Mouse (Mus musculus): ENCODE results near the gene B3gat2.

Gene B3gat2

DNA sequence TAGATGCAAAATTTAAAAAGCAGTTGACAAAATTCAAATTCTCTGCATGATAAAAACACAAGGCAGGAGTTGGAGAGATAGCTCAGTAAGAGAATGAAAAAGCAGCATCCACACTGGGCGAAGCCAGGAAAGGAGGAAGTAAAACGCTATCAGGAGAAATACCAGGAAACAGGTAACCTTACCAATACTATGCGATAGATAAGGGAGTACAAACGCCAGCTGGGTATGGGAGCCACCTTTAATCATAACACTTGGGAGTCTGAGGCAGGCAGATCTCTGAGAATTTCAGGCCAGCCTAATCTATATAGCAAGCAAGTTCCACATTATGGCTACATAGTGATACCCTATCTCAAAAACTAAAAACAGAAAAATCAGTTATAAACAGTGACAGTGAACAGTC is 75.1 kb downstream of the B3gat2 start:
- no peak for DNase-seq

DNA sequence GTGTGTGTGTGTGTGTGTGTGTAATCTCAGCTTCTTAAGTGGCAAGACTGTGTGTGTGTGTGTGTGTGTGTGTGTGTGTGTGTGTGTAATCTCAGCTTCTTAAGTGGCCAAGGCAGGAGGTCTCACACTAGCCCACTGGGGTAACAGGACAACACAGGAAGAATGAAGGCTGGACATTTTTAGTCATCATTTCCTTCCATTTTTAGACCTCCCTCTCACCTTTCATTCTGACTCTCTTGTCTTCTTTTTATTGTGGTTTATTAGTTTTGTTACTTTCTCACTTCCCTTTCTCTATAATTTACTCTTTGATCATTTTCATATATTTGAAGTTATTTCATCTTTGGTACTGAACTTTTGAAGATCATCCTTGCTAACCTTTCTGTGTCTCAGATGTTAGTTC is 79.4 kb downstream of the B3gat2 start:
- DNase-seq: no peak

DNA sequence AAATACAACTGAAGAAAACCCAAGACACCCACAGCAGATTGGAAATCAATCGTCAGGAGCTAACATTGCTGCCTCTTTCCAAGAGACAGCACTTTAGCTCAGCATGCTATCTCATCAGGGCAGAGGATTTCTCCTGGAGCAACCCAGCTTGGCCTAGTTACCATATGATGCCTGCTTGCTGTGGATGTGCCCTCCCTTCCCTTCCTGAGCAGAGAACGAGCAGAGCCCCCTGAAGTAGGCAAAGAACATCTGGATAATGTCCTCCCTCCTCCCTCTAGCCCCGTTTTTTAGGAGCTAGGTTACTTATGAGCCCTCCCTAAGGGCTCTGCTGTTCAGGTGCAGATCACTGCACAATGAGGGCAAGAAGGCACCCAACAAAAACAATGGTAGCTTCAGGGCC is 81.1 kb downstream of the B3gat2 start:
- DNase-seq: no peak

DNA sequence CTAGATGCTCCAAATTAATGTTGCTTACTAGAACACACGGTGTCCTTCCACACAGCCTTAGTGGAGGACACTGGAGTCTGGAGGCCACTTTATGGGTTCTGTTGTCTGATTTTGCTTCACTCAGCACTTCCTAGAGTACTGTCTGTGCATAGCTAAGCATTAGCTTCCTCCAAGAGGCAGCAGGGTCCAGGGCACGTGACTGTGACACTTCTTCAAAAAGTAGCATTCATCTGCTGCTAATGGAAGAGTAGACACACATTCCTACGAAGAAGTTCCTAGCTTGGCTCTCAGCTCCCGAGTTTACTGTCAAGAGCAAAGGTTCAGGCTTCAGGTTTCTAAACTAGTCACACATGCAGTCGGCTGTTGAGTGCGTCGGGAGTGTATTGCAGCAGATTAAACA is 82.2 kb downstream of the B3gat2 start:
- DNase-seq: peak; percentile 21

DNA sequence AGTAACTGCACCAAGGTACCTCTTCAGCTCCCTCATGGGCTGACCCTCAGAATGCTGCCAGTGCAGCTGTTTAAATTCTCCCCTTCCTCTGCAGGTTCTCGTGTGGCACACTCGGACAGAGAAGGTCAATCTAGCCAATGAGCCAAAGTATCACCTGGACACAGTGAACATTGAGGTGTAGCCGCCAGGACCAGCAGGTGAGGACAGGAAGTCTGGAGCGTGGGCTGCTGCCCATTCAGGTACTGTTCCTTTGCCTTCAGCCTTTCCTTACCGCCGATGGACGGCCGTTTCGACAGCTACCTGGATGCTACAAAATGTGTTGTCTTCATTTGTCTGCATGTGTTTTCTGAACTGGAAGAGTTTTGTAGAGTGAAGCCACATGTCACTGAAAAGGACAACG is 83.5 kb downstream of the B3gat2 start:
- no peak for DNase-seq

DNA sequence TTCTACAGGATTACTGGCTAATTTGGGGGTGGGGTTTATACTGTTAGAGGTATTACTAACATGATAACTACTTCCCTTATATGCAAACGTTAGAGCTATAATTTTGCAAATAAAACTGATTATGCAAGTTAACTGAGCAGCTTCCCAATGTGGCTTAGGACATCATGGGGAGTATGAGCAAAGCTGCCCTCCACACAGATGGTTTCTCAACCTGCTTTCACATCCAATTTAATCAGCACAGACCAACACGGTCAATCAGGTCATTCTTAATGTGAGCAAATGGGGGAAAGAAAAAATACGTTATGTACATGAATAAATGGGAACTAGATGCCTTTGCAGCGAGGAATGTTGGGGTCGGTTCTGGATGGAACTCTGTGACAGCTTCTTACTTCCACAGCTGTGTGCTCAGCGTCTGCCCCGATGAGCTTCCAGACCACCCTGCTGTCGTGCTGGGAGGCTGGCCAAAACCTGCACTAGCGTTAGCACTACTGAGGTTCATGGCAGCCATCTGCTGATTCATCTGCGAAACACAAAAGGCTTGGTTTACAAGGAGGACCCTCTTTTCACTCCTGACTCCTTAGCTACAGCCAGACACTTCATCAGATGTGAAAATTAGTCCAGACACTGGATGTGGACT is 84.6 kb downstream of the B3gat2 start:
- DNase-seq: no peak

DNA sequence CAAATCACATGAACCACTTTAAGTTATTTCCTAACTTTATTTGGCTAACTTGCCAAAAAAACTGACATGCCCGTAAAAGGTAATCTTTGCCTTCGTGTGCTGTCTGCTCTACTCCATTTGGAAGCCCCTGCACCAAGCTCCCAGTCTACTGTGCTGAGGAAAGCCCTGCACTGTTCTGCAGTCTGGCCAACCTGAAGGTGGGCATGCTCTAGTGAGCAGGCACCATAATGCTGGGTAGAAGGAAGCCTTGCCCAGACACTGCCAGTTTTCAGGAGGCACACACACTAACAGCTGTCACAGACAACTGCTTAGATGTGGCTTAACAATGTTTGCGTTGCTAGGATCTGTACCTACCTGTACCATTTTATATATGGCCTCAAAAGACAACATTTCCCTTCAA is 94.1 kb downstream of the B3gat2 start:
- no peak for DNase-seq

DNA sequence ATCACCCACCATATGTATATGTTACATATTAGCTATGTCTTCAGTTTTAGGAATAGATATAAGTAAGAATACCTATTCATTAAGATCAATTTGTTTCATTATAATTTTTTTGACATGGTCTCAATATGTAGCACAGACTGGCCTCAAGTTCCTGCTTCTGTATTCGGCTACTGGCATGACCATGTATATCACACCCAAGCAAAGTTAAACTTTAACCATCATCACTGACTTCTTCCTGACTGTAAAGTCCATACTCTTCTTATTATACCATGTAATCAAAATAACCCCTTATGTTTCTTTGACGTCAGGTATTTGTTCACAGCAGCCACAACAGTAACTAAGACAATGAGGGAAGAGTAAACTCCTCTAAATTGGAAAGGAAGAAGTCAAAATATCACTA is 99.4 kb downstream of the B3gat2 start:
- DNase-seq: no peak

DNA sequence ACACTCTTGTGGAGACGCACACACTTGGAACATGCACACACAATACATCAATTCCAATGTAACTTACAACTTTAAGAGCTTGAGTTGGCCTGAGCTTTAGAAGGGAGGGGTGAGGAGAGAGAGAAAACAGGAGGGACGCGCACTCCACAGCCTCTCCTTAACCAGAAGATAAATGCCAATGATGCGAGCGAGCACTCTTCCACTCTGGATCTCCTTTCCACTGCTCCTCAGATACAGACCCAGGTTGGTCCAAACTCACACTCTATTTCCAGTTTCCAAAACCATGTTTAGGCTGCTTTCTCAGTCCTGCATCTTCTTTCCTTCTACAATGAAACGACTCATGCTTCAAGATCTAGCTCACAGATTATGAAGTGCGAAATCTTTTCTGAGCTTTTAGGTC is 104.0 kb downstream of the B3gat2 start:
- DNase-seq: no peak

DNA sequence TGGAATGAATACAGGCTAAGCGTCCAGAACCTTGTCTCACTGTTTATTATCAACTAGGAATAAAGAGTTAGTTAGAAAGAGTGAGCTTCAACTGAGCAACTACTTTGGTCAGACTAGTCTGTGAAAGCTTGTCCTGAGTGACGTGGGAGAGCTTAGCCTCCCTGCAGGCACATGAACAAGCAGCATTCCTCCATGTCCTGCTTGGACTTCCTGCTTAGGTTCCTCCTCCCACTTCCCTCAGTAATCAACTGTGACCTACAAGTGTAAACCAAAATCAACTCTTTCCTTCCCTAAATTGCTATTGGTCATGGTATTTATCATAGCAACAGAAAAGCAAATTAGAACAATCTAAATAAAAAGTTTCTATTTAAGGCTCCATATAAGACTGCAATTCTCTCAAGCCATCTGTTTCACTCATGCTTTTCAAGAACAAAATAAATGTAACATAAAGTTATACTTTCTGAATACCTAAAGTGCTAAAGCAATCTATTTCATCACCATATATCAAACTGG is 105.9 kb downstream of the B3gat2 start:
- DNase-seq: no peak

DNA sequence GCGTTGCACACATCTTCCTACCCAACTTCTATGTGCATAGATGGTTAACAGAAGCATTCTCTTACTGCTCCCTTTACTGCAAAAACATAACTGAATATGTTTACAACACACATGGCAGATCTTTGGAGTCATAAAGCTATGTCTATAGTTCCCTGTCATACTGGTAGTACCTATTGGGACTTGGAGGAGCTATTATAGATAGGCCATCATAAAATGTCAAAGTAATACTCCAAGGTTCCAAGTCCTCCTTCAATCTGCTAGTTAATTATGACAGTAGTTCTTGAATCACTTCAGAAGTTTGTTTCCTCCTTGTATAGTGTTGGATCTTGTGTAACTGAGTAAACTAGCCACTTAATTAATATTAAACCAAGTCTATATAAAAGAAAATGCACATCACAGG is 110.6 kb downstream of the B3gat2 start:
- DNase-seq: no peak

DNA sequence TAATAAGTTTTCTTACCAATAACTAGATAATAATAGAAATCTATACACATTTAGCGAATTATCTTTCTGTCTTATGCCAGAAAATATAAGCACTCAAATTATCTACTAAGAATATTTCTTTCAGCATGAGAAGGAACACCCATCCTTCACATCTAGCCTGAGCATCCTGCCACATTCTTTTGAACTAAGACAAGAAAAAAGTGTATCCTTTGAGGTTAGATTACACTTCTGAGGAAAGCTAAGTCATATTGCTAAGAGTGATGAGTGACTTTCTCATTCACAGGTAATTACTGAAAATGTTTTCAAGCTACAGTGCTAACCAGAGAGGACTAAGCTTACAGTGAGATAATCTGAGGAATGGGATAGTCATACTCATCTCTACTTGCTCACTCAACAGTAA is 121.1 kb downstream of the B3gat2 start:
- no peak for DNase-seq

DNA sequence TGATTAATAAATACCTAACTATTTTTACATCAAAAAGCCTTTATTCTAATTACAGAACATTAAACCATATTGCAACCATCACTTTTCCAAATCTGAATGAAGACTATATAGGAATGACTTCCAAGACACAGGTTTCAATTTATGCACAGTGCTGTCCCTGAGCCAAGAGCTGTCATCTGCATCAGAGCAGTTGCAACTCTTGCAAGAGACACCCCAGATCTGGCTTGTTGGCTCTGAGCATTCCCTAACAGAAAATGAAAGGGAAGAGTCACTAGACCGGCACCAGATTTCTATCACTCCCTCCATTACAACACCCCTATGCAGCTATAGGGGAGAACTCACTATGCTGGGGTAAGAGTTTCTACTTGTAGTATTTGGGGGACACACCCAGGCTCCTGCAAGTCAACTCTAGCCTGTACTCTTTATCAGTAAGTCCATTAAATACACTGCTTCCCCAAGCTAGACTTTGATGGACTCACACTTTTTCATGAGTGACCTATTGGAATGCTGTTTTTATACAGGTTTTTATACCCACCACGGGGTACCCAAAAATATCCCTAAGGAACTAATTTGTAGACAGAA is 122.6 kb downstream of the B3gat2 start:
- no peak for DNase-seq

DNA sequence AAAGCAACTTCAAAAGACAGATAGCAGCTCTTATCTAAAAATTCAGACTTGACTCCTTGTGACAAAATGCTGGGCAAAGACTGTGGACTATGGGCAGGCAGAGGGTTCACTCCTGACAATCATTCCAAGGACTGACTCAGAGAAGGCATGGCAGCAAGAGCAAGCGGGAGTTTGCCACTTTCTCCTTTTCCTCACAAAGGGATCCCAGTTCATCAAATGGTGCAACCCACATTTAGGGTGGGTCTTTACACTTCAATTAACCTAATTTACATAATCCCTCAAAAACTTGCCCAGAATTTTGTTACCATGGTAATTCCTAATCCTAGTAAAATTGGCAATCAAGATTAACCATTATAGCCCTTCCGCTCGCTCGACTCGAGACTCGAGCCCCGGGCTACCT is 123.4 kb downstream of the B3gat2 start:
- DNase-seq: no peak

DNA sequence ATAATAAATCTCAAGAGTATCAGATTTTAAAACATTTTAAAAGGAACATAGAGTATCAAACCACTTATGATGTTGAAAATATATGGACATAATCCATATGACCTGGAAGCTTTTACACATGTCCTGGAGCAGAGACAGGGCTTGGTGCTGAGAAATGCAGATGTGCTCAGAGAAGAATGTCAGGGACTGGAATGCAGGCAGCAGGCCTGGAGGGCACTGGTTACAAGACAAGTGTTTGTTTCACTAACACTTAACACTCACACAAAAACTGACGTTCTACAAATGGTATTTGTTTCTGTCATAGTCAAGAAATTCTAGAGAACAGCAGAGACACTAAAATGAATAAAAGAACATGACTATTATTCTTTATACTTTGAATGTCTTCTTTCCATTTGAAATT is 130.5 kb downstream of the B3gat2 start:
- DNase-seq: no peak

Measured in kidney, adult 18-20 months (tissue).